Mouse (Mus musculus) brain, embryonic 14.5 days (tissue): ENCODE results near the gene Thbd.

Experiments
- CTCF ChIP-seq: fragments of 200-500 bp; IDR thresholded peaks from 2 replicates; pipeline ENCODE4 v1.5.1; 2012; ENCODE audit warnings: inconsistent platforms, mild to moderate bottlenecking, moderate library complexity, borderline replicate concordance; ENCODE audit not compliant: insufficient read depth, insufficient read length; ENCODE audit errors: extremely low read depth
- POLR2A ChIP-seq: fragments of 200-500 bp; IDR thresholded peaks from 2 replicates; pipeline ENCODE4 v1.6.1; 2012; ENCODE audit warnings: mild to moderate bottlenecking, inconsistent platforms, borderline replicate concordance; ENCODE audit not compliant: poor library complexity, insufficient read depth, insufficient read length, severe bottlenecking; ENCODE audit errors: extremely low read depth

GRCm38 (mm10) chr2:148442710-148443109 lies 34.7 kb upstream of the Thbd start:
- TF ChIP-seq POLR2A (no peak), CTCF (no peak)
